Comparison of ENCODE assay signal across 9 mouse cellular contexts in the genomic region with DNA sequence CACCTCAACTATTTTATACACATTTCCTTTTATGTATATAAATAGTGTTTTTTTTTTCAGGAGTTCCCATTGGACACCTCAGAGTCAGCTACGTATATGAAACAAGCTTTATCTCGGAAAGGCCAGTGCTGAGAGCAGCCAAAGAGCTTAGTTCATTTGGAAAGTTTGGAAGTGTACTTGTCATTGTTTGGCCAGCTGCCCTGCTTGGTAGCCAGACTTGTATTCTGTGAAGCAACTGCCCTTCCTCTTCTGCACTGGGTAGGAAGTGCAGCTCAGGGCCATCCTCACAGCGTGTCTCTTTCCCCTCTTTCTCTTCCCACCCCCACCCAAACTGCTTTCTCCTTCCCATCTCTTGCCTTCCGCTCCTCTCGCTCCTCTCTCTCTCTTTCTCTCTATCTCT. TPM values are rescaled to one million over a fixed set of nuclear protein-coding genes. Genes with fewer than 3 reads are reported as not detected.
DNase-seq lines count a peak whose midpoint lies in the region; ATAC-seq and TF ChIP-seq lines count a peak whose summit lies in the region.
"Had no signal": no experiment of that assay in that cellular context is flagged by ENCODE, and none has a peak within 500 bp of the region (broad histone marks: within the 10 kb centered on the region; RNA-seq: fewer than 3 reads in every experiment).

No protein-coding gene starts in this region.

- no peak overlapping the region for H3K9ac ChIP-seq in lung, postnatal 0 days (replicated peaks; ENCODE audit: low read depth)
- H3K9ac ChIP-seq in hindbrain, embryonic 13.5 days = no peak overlapping the region

- H3K4me2 ChIP-seq in lung, postnatal 0 days (replicated peaks; ENCODE audit: low read depth, low read length) = peak overlapping the region; percentile 29
- no peak overlapping the region for H3K4me2 ChIP-seq in hindbrain, embryonic 13.5 days

- H3K4me1 ChIP-seq in lung, postnatal 0 days (ENCODE audit: insufficient read depth, low read depth, low read length) = peaks cover 2% of the 10 kb centered on the region
- H3K4me1 ChIP-seq in hindbrain, embryonic 13.5 days (replicated peaks) = peaks cover 12% of the 10 kb centered on the region; the same call in 1 of the 2 replicates

- ATAC-seq in lung, postnatal 0 days = peak; percentile 70
- ATAC-seq in hindbrain, embryonic 13.5 days (ENCODE audit: low FRiP score) = no peak

- H3K9me3 ChIP-seq in lung, postnatal 0 days (ENCODE audit: low read length) = no peaks in the 10 kb centered on the region
- no peaks in the 10 kb centered on the region for H3K9me3 ChIP-seq in hindbrain, embryonic 13.5 days

- H3K27ac ChIP-seq in lung, postnatal 0 days (ENCODE audit: low read length) = no peak overlapping the region
- H3K27ac ChIP-seq in hindbrain, embryonic 13.5 days = no peak overlapping the region
- H3K27ac ChIP-seq: kidney, postnatal 0 days had no signal

- peak; percentile 17 for DNase-seq in cerebellum, adult 9-10 months
- no peak for DNase-seq in cerebellum, postnatal 4 days (ENCODE audit: low spot score in 2 of 2)
- peak; percentile 67 for DNase-seq in testis, postnatal 10 days (ENCODE audit: low spot score)
- DNase-seq in testis, postnatal 14 days (ENCODE audit: low spot score) = no peak
- peak; percentile 73 for DNase-seq in heart, postnatal 25 days (ENCODE audit: low spot score)
- DNase-seq in lung, postnatal 0 days (ENCODE audit: low spot score) = peak; percentile 88
- no peak for DNase-seq in thymus, postnatal 4 days

- no peak overlapping the region for H3K4me3 ChIP-seq in lung, postnatal 0 days (ENCODE audit: low read depth, low read length)
- no peak overlapping the region for H3K4me3 ChIP-seq in hindbrain, embryonic 13.5 days

- no peaks in the 10 kb centered on the region for H3K36me3 ChIP-seq in lung, postnatal 0 days (ENCODE audit: insufficient read depth, low read length)
- no peaks in the 10 kb centered on the region for H3K36me3 ChIP-seq in hindbrain, embryonic 13.5 days

- intact Hi-C loops in heart, postnatal 25 days (cut with DNase I) = loop anchor here (2.0 kb wide), 1 partner anchor 31 kb away; no protein-coding TSS in a partner anchor

- H3K27me3 ChIP-seq in lung, postnatal 0 days (replicated peaks; ENCODE audit: insufficient read depth, low read length) = no peaks in the 10 kb centered on the region
- H3K27me3 ChIP-seq in hindbrain, embryonic 13.5 days = no peaks in the 10 kb centered on the region

- no peak for TF ChIP-seq CTCF in lung, postnatal 0 days (IDR thresholded peaks at IDR 0.05)

- TF ChIP-seq EP300 in lung, postnatal 0 days (IDR thresholded peaks at IDR 0.05) = peak; percentile 26; the same call in 1 of the 2 replicates

- WGBS in lung, postnatal 0 days = 21% methylated on average over 5 of the region's 5 CpGs
- 73% methylated on average over 5 of the region's 5 CpGs for WGBS in hindbrain, embryonic 13.5 days

RNA-seq across cellular contexts. Expression of gene Itgav, which starts 5.1 kb away (rescaled TPM):
- total RNA-seq in heart, postnatal 25 days (2021) = 10 to 100 TPM; 36.7 to 38.3 TPM
- 90.8 and 94.5 TPM in 2 replicates for polyA plus RNA-seq in lung, postnatal 0 days (2015; fragmentation: Nextera tagmentation; extraction: Ambion mirVana)
- 20.1 and 27.2 TPM in 2 replicates for polyA plus RNA-seq in hindbrain, embryonic 13.5 days (2015; fragmentation: Nextera tagmentation; extraction: Ambion mirVana)

Comparison
In these comparisons a context has a peak if more than half of its experiments do, and no peak if none do; other contexts are left out.
1. DNase-seq: peak in cerebellum, adult 9-10 months (single experiment), testis, postnatal 10 days (single experiment), heart, postnatal 25 days (single experiment) and lung, postnatal 0 days (single experiment); none in cerebellum, postnatal 4 days (0 of 2), testis, postnatal 14 days (single experiment) and thymus, postnatal 4 days (single experiment).